Mouse (Mus musculus) gastrocnemius, postnatal 25 days (tissue): Measurements from ENCODE around the gene Lcn11. TPM values are rescaled to one million over a fixed set of nuclear protein-coding genes. Genes with fewer than 3 reads are reported as not detected.

Source experiments
- DNase-seq: peaks from one replicate; pipeline ENCODE4 v3.0.0; 2022
- total RNA-seq, 2 experiments: library from RNA; stranded (reverse); gene quantifications; 1 replicate in 1 of 2; 2 replicates in 1 of 2; pipeline ENCODE4 v1.2.3; 2021

Gene Lcn11
- total RNA-seq, 2 experiments from 2014 or later = not detected

GRCm38 (mm10) chr2:25828344-25828947 is 51.6 kb downstream of the Lcn11 start:
- DNase-seq = no peak

Other genes starting within 250 kb of the Lcn11 start
- gene Traf2, start 230.1 kb upstream of the Lcn11 start, total RNA-seq = 10 to 100 TPM; 10.5 to 10.9 TPM
- gene Edf1, start 219.2 kb upstream of the Lcn11 start, total RNA-seq = 100 to 1,000 TPM; 142 to 162 TPM
- 1 to 10 TPM; 1.7 to 3.2 TPM for gene Mamdc4, start 202.2 kb upstream of the Lcn11 start, total RNA-seq
- gene Phpt1, start 201.8 kb upstream of the Lcn11 start, total RNA-seq = 10 to 100 TPM; 50.1 to 53.7 TPM
- not detected for gene Ajm1, start 195.3 kb upstream of the Lcn11 start, total RNA-seq
- gene Rabl6, start 168.5 kb upstream of the Lcn11 start, total RNA-seq = 10 to 100 TPM; 63.5 to 67.8 TPM
- gene Ccdc183, start 159.3 kb upstream of the Lcn11 start, total RNA-seq = not detected
- gene Tmem141, start 155.0 kb upstream of the Lcn11 start, total RNA-seq = 10 to 100 TPM; 15.2 to 16.4 TPM
- gene Fcna, start 149.0 kb upstream of the Lcn11 start, total RNA-seq = 1 to 10 TPM; 3.9 to 8.5 TPM
- 10 to 100 TPM in 1 of 2 experiments, 1 to 10 TPM in 1; 5.7 to 20.3 TPM for gene Lcn8, start 123.9 kb upstream of the Lcn11 start, total RNA-seq
- gene Lcn5, start 119.1 kb upstream of the Lcn11 start, total RNA-seq = not detected
- gene Lcn6, start 100.2 kb upstream of the Lcn11 start, total RNA-seq = not detected
- not detected for gene Lcn10, start 94.3 kb upstream of the Lcn11 start, total RNA-seq
- not detected for gene Obp2a, start 77.0 kb upstream of the Lcn11 start, total RNA-seq
- gene Bmyc, start 70.3 kb upstream of the Lcn11 start, total RNA-seq = 10 to 100 TPM in 1 of 2 experiments, 1 to 10 TPM in 1; 8.4 to 11.2 TPM
- gene Obp2b, start 40.0 kb upstream of the Lcn11 start, total RNA-seq = not detected
- not detected for gene Lcn3, start 11.4 kb upstream of the Lcn11 start, total RNA-seq
- not detected for gene Gm13539, start 5.2 kb downstream of the Lcn11 start, total RNA-seq
- not detected for gene Glt6d1, start 38.8 kb downstream of the Lcn11 start, total RNA-seq
- gene Lcn9, start 46.1 kb downstream of the Lcn11 start, total RNA-seq = not detected
- gene Sohlh1, start 70.2 kb downstream of the Lcn11 start, total RNA-seq = not detected
- under 1 TPM in 1 of 2 experiments, not detected in 1; 0.27 TPM for gene Kcnt1, start 86.7 kb downstream of the Lcn11 start, total RNA-seq
- gene Camsap1, start 206.3 kb downstream of the Lcn11 start, total RNA-seq = 10 to 100 TPM; 25.7 to 42.1 TPM
- 100 to 1,000 TPM; 224 to 227 TPM for gene Ubac1, start 244.7 kb downstream of the Lcn11 start, total RNA-seq